Mouse (Mus musculus) liver, postnatal 0 days (tissue): ENCODE measurements around the gene Gm3159.
"Not testable (repeated sequence)": the region's sequence is repeated elsewhere in the genome, so short reads cannot be mapped to it uniquely, and the experiment has no call there.

Experiments
- CTCF ChIP-seq: sonication (generic); IDR thresholded peaks from 2 replicates; pipeline ENCODE4 v1.5.1; 2016; ENCODE audit warnings: antibody characterized with exemption, low read depth
- EP300 ChIP-seq: IDR thresholded peaks from 2 replicates; pipeline ENCODE4 v1.6.1; 2016; ENCODE audit warnings: antibody characterized with exemption, low read depth, mild to moderate bottlenecking

- TF ChIP-seq CTCF, EP300: not testable (repeated sequence)
These were observed 27.6 kb upstream of the Gm3159 start for GRCm38 (mm10) chr14:4369691-4370090.
